Mouse (Mus musculus) stomach, postnatal 0 days (tissue): ENCODE data around the gene Pwwp2b. TPM values are rescaled to one million over a fixed set of nuclear protein-coding genes. Genes with fewer than 3 reads are reported as not detected.

Experiments used
- ATAC-seq: fragments of 200-750 bp; cut with Nextera tagmentation; 2 replicates; pipeline ENCODE4 v1.8.0; 2017; ENCODE audit not compliant: low FRiP score, low TSS enrichment
- DNase-seq: peaks from one replicate; pipeline ENCODE4 v3.0.0-alpha.2; 2016; ENCODE audit warnings: low spot score
- H3K27ac ChIP-seq: fragments of 300-500 bp; sonication (generic); replicated peaks from 2 replicates; pipeline ENCODE4 v1.5.1; 2014; ENCODE audit warnings: mild to moderate bottlenecking, control low read depth
- H3K27me3 ChIP-seq: fragments of 300-500 bp; sonication (generic); 2 replicates; pipeline ENCODE4 v1.6.1; 2014; ENCODE audit warnings: low read length; ENCODE audit not compliant: control insufficient read depth, insufficient read depth
- H3K36me3 ChIP-seq: fragments of 300-500 bp; sonication (generic); 2 replicates; pipeline ENCODE4 v1.6.1; 2014; ENCODE audit warnings: low read length, mixed read lengths; ENCODE audit not compliant: control insufficient read depth, insufficient read depth
- H3K4me1 ChIP-seq: fragments of 300-500 bp; sonication (generic); replicated peaks from 2 replicates; pipeline ENCODE4 v1.6.1; 2014; ENCODE audit warnings: antibody characterized with exemption; ENCODE audit not compliant: control insufficient read depth, insufficient read depth
- H3K4me2 ChIP-seq: fragments of 300-500 bp; sonication (generic); replicated peaks from 2 replicates; pipeline ENCODE4 v1.6.1; 2014; ENCODE audit warnings: low read depth, mild to moderate bottlenecking, control low read depth, moderate library complexity
- H3K4me3 ChIP-seq: fragments of 300-500 bp; sonication (generic); 2 replicates; pipeline ENCODE4 v1.5.1; 2014; ENCODE audit warnings: low read depth, low read length, control low read depth
- H3K9ac ChIP-seq: fragments of 300-500 bp; sonication (generic); 2 replicates; pipeline ENCODE4 v1.6.1; 2014; ENCODE audit warnings: mild to moderate bottlenecking, low read length, control low read depth, mixed read lengths
- H3K9me3 ChIP-seq: fragments of 300-500 bp; sonication (generic); 2 replicates; pipeline ENCODE4 v1.6.1; 2016; ENCODE audit warnings: low read length; ENCODE audit not compliant: control insufficient read depth
- CTCF ChIP-seq: IDR thresholded peaks from 2 replicates; pipeline ENCODE4 v1.5.1; 2016; ENCODE audit warnings: antibody characterized with exemption, low read depth, mild to moderate bottlenecking, moderate library complexity
- EP300 ChIP-seq: optimal IDR thresholded peaks from 2 replicates; pipeline ENCODE3; 2016; ENCODE audit warnings: antibody characterized with exemption
- WGBS: fragments of 180-500 bp; shearing (Covaris S2); extraction: QIAGEN DNeasy Blood & Tissue Kit; methylation state at CpG from one replicate; pipeline ENCODE4 v1.1.7; 2014; 5-methylcytosine and 5-hydroxymethylcytosine counted together
- polyA plus RNA-seq: library from polyadenylated mRNA; unstranded; fragments of >200 nt; fragmentation: Nextera tagmentation; extraction: Ambion mirVana; gene quantifications from 2 replicates; pipeline ENCODE4 v1.2.1, GENCODE M21; 2015

Pwwp2b gene
- polyA plus RNA-seq: 16.0 and 17.2 TPM in 2 replicates

- H3K4me1 ChIP-seq: peaks cover 43% of the 10 kb centered on the region
- DNase-seq (peak; percentile 90), ATAC-seq (peak; percentile 80)
- peak; percentile 65 for TF ChIP-seq EP300
- TF ChIP-seq CTCF: no peak
- WGBS: under 1% methylated on average over 41 of the region's 72 CpGs
- no peaks in the 10 kb centered on the region for H3K9me3 ChIP-seq
- H3K27ac ChIP-seq: peak within 1 kb of the TSS; percentile 95
- peak within 1 kb of the TSS; percentile 86 for H3K4me2 ChIP-seq
- H3K36me3 ChIP-seq: 0 out of 2 replicates have a peak, but pooled peaks cover 2% of the 10 kb centered on the region
- H3K4me3 ChIP-seq: peak within 1 kb of the TSS; percentile 69
- H3K9ac ChIP-seq: peak within 1 kb of the TSS; percentile 89
- H3K27me3 ChIP-seq: no peaks in the 10 kb centered on the region
Observed at GRCm38 (mm10) chr7:139247881-139248614, at the start of gene Pwwp2b. Pwwp2b (plus strand) TSS chr7:139248482.

GRCm38 (mm10) chr7:139200108-139200507, 48.2 kb upstream of the Pwwp2b start:
- peak; percentile 54; the same call in 1 of the 2 replicates for ATAC-seq
- no peak for TF ChIP-seq EP300
- TF ChIP-seq CTCF: peak; percentile 89

GRCm38 (mm10) chr7:139201209-139201608, 47.1 kb upstream of the Pwwp2b start:
- no peak overlapping the region for H3K4me3 ChIP-seq
- DNase-seq (no peak), ATAC-seq (no peak)
- H3K4me1 ChIP-seq: no peaks in the 10 kb centered on the region
- H3K9ac ChIP-seq: no peak overlapping the region
- no peaks in the 10 kb centered on the region for H3K36me3 ChIP-seq
- WGBS: 57% methylated on average over 6 of the region's 6 CpGs
- H3K27ac ChIP-seq: no peak overlapping the region
- no peaks in the 10 kb centered on the region for H3K9me3 ChIP-seq
- TF ChIP-seq EP300: no peak
- no peak overlapping the region for H3K4me2 ChIP-seq
- H3K27me3 ChIP-seq: no peaks in the 10 kb centered on the region

More at GRCm38 (mm10) chr7:139200108-139200507, 48.2 kb upstream of the Pwwp2b start:
- 32% methylated on average over 7 of the region's 7 CpGs for whole genome bisulfite sequencing
- DNase-seq: peak; percentile 62
- Histone ChIP-seq H3K27ac (no peak overlapping the region), H3K27me3 (no peaks in the 10 kb centered on the region), H3K9ac (no peak overlapping the region), H3K9me3 (no peaks in the 10 kb centered on the region), H3K36me3 (no peaks in the 10 kb centered on the region), H3K4me2 (no peak overlapping the region), H3K4me3 (no peak overlapping the region), H3K4me1 (no peaks in the 10 kb centered on the region)

- Histone ChIP-seq H3K36me3 (no peaks in the 10 kb centered on the region), H3K9ac (no peak overlapping the region), H3K27me3 (no peaks in the 10 kb centered on the region), H3K9me3 (no peaks in the 10 kb centered on the region), H3K4me1 (0 out of 2 replicates have a peak, but pooled peaks cover 3% of the 10 kb centered on the region), H3K4me3 (no peak overlapping the region), H3K4me2 (no peak overlapping the region), H3K27ac (no peak overlapping the region)
- TF ChIP-seq CTCF (peak; percentile 96), EP300 (no peak)
- ATAC-seq (peak; percentile 9; the same call in 1 of the 2 replicates), DNase-seq (peak; percentile 56)
- 20% methylated on average over 7 of the region's 7 CpGs for WGBS
Observed at GRCm38 (mm10) chr7:139208023-139208772, 40.1 kb upstream of the Pwwp2b start.

- DNase-seq: no peak
Observed at GRCm38 (mm10) chr7:139208773-139209095, 39.5 kb upstream of the Pwwp2b start.

GRCm38 (mm10) chr7:139211761-139212160, 36.5 kb upstream of the Pwwp2b start:
- Histone ChIP-seq H3K9ac (no peak overlapping the region), H3K27me3 (no peaks in the 10 kb centered on the region), H3K4me3 (no peak overlapping the region), H3K4me1 (0 out of 2 replicates have a peak, but pooled peaks cover 3% of the 10 kb centered on the region), H3K27ac (no peak overlapping the region), H3K36me3 (no peaks in the 10 kb centered on the region), H3K9me3 (no peaks in the 10 kb centered on the region), H3K4me2 (no peak overlapping the region)
- 77% methylated on average over 6 of the region's 6 CpGs for WGBS
- DNase-seq: peak; percentile 10
- ATAC-seq: no peak
- TF ChIP-seq EP300: no peak
- TF ChIP-seq CTCF: no peak

More at GRCm38 (mm10) chr7:139208773-139209095, 39.5 kb upstream of the Pwwp2b start:
- Histone ChIP-seq H3K4me3 (no peak overlapping the region), H3K9ac (no peak overlapping the region), H3K4me1 (0 out of 2 replicates have a peak, but pooled peaks cover 3% of the 10 kb centered on the region), H3K4me2 (no peak overlapping the region), H3K27ac (no peak overlapping the region), H3K36me3 (no peaks in the 10 kb centered on the region), H3K27me3 (no peaks in the 10 kb centered on the region), H3K9me3 (no peaks in the 10 kb centered on the region)
- TF ChIP-seq EP300 (no peak), CTCF (no peak)
- WGBS: 71% methylated on average over 4 of the region's 4 CpGs
- ATAC-seq: no peak
